Mouse (Mus musculus) CH12.LX (cell line): ENCODE data around the gene Tmem63b. TPM values are rescaled to one million over a fixed set of nuclear protein-coding genes. Genes with fewer than 3 reads are reported as not detected.

Experiments used
- DNase-seq: peaks from one replicate; pipeline ENCODE4 v3.0.0-alpha.2; 2013; ENCODE audit errors: extremely low read depth
- H3K27ac ChIP-seq: 2 replicates; pipeline ENCODE4 v1.5.1; 2012; ENCODE audit warnings: low read depth, mild to moderate bottlenecking, control low read depth, moderate library complexity; ENCODE audit not compliant: insufficient read depth
- H3K27me3 ChIP-seq: replicated peaks from 2 replicates; pipeline ENCODE3; 2012; ENCODE audit warnings: inconsistent platforms
- H3K36me3 ChIP-seq, 2 experiments: replicated peaks in 1 of 2; 2 replicates each; pipeline versions ENCODE3 to v1.6.1; 2012; ENCODE audit warnings: inconsistent platforms in 1 of 2, low read length in 1 of 2, mild to moderate bottlenecking in 1 of 2, mixed read lengths in 1 of 2, moderate library complexity in 1 of 2; ENCODE audit not compliant: control insufficient read depth in 1 of 2, insufficient read depth in 1 of 2
- H3K4me1 ChIP-seq, 2 experiments: 2 replicates each; pipeline ENCODE4 v1.6.1; 2012; ENCODE audit warnings: inconsistent platforms in 1 of 2, moderate library complexity in 1 of 2; ENCODE audit not compliant: insufficient read depth in 2 of 2, control insufficient read depth in 1 of 2
- H3K4me2 ChIP-seq: 2 replicates; pipeline ENCODE4 v1.6.1; 2012; ENCODE audit warnings: low read depth, mild to moderate bottlenecking, control low read depth; ENCODE audit not compliant: poor library complexity, insufficient read depth, severe bottlenecking
- H3K4me3 ChIP-seq, 3 experiments: fragments of 150-350 bp in 1 of 3; sonication (generic) in 1 of 3; replicated peaks in 1 of 3; 2 replicates each; pipeline versions ENCODE3 to v1.5.1; 2011 to 2012; ENCODE audit warnings: low read depth in 2 of 3, low read length in 2 of 3, mild to moderate bottlenecking in 2 of 3, moderate library complexity in 2 of 3, control low read depth in 1 of 3, improper control_type of control experiment in 1 of 3, inconsistent platforms in 1 of 3, mixed read lengths in 1 of 3; ENCODE audit not compliant: poor library complexity in 1 of 3
- H3K79me2 ChIP-seq: replicated peaks from 2 replicates; pipeline ENCODE4 v1.6.1; 2012; ENCODE audit warnings: mild to moderate bottlenecking, moderate library complexity; ENCODE audit not compliant: control insufficient read depth, poor library complexity, insufficient read depth, severe bottlenecking; ENCODE audit errors: extremely low read depth
- H3K9ac ChIP-seq: 2 replicates; pipeline ENCODE4 v1.6.1; 2012; ENCODE audit warnings: low read depth, mild to moderate bottlenecking, control low read depth, moderate library complexity; ENCODE audit not compliant: insufficient read depth
- H3K9me3 ChIP-seq: replicated peaks from 2 replicates; pipeline ENCODE3; 2012; ENCODE audit warnings: low read length, inconsistent platforms, mixed read lengths
- CHD1 ChIP-seq: IDR thresholded peaks from 2 replicates; pipeline ENCODE4 v1.6.1; 2012; ENCODE audit warnings: low read depth, low read length, improper control_type of control experiment, inconsistent platforms
- CHD2 ChIP-seq: IDR thresholded peaks from 2 replicates; pipeline ENCODE4 v1.6.1; 2011; ENCODE audit warnings: low read length, improper control_type of control experiment
- ELF1 ChIP-seq: IDR thresholded peaks from 2 replicates; pipeline ENCODE4 v1.6.1; 2014; ENCODE audit warnings: low read depth, mild to moderate bottlenecking, inconsistent platforms, low read length, improper control_type of control experiment
- ETS1 ChIP-seq: conservative IDR thresholded peaks from 2 replicates; pipeline ENCODE4 v1.6.1; 2012; ENCODE audit warnings: low read depth, mild to moderate bottlenecking, inconsistent platforms, low read length, improper control_type of control experiment, moderate library complexity
- IRF4 ChIP-seq: IDR thresholded peaks from 2 replicates; pipeline ENCODE4 v1.6.1; 2014; ENCODE audit warnings: low read depth, mild to moderate bottlenecking, inconsistent platforms, low read length, improper control_type of control experiment
- JUND ChIP-seq: conservative IDR thresholded peaks from 2 replicates; pipeline ENCODE4 v1.6.1; 2011; ENCODE audit warnings: low read depth, low read length, improper control_type of control experiment
- KAT2A ChIP-seq: IDR thresholded peaks from 2 replicates; pipeline ENCODE4 v1.6.1; 2012; ENCODE audit warnings: low read length, improper control_type of control experiment, inconsistent platforms; ENCODE audit not compliant: insufficient replicate concordance
- MAFK ChIP-seq: IDR thresholded peaks from 2 replicates; pipeline ENCODE4 v1.6.1; 2011; ENCODE audit warnings: low read length, improper control_type of control experiment; ENCODE audit not compliant: insufficient replicate concordance
- MYC ChIP-seq: IDR thresholded peaks from 2 replicates; pipeline ENCODE4 v1.6.1; 2011; ENCODE audit warnings: low read depth, mild to moderate bottlenecking, improper control_type of control experiment, low read length
- NELFE ChIP-seq: IDR thresholded peaks from 2 replicates; pipeline ENCODE4 v1.6.1; 2011; ENCODE audit warnings: low read depth, low read length, improper control_type of control experiment
- PAX5 ChIP-seq: IDR thresholded peaks from 2 replicates; pipeline ENCODE4 v1.6.1; 2012; ENCODE audit warnings: low read length, inconsistent platforms, mixed read lengths
- POLR2A ChIP-seq: IDR thresholded peaks from 2 replicates; pipeline ENCODE4 v1.6.1; 2011; ENCODE audit warnings: low read depth, mild to moderate bottlenecking, improper control_type of control experiment, low read length
- POLR2AphosphoS2 ChIP-seq: IDR thresholded peaks from 2 replicates; pipeline ENCODE4 v1.6.1; 2011; ENCODE audit warnings: low read depth, low read length, improper control_type of control experiment
- RAD21 ChIP-seq: IDR thresholded peaks from 2 replicates; pipeline ENCODE4 v1.6.1; 2011; ENCODE audit warnings: low read depth, mild to moderate bottlenecking, low read length, improper control_type of control experiment, moderate library complexity
- RCOR1 ChIP-seq: conservative IDR thresholded peaks from 2 replicates; pipeline ENCODE4 v1.6.1; 2012; ENCODE audit warnings: low read depth, mild to moderate bottlenecking, inconsistent platforms, low read length, improper control_type of control experiment
- SIN3A ChIP-seq: IDR thresholded peaks from 2 replicates; pipeline ENCODE4 v1.6.1; 2012; ENCODE audit warnings: low read length, improper control_type of control experiment, inconsistent platforms
- SMC3 ChIP-seq: IDR thresholded peaks from 2 replicates; pipeline ENCODE4 v1.6.1; 2011; ENCODE audit warnings: low read depth, low read length, improper control_type of control experiment
- TBP ChIP-seq: conservative IDR thresholded peaks from 2 replicates; pipeline ENCODE4 v1.6.1; 2011; ENCODE audit warnings: low read depth, low read length, improper control_type of control experiment
- TCF12 ChIP-seq: IDR thresholded peaks from 2 replicates; pipeline ENCODE4 v1.6.1; 2014; ENCODE audit warnings: low read depth, mild to moderate bottlenecking, inconsistent platforms, low read length, improper control_type of control experiment
- UBTF ChIP-seq: IDR thresholded peaks from 2 replicates; pipeline ENCODE4 v1.6.1; 2012; ENCODE audit warnings: low read depth, mild to moderate bottlenecking, inconsistent platforms, low read length, improper control_type of control experiment, moderate library complexity
- ZC3H11A ChIP-seq: IDR thresholded peaks from 2 replicates; pipeline ENCODE4 v1.6.1; 2012; ENCODE audit warnings: low read depth, mild to moderate bottlenecking, inconsistent platforms, low read length, improper control_type of control experiment
- ZKSCAN1 ChIP-seq: IDR thresholded peaks from 2 replicates; pipeline ENCODE4 v1.6.1; 2012; ENCODE audit warnings: low read depth, inconsistent platforms, low read length, improper control_type of control experiment, borderline replicate concordance
- ZMIZ1 ChIP-seq: IDR thresholded peaks from 2 replicates; pipeline ENCODE4 v1.6.1; 2012; ENCODE audit warnings: low read depth, mild to moderate bottlenecking, inconsistent platforms, low read length, improper control_type of control experiment
- dilution Hi-C: fragments of 300-500 bp; cut with MboI; formaldehyde crosslinking; loops from 2 replicates; pipeline ENCODE4 v1.14.3; 2020; ENCODE audit warnings: low sequenced_read_pairs; ENCODE audit not compliant: extremely low pct_unique_long_range_greater_than_20kb, extremely low pct_ligation_motif_present
- in situ Hi-C: fragments of 300-500 bp; cut with MboI; formaldehyde crosslinking; loops from 3 replicates; pipeline ENCODE4 v1.14.3; 2019; ENCODE audit warnings: low sequenced_read_pairs, low pct_ligation_motif_present, low pct_unique_long_range_greater_than_20kb, mixed read lengths
- polyA plus RNA-seq: library from polyadenylated mRNA; unstranded; fragments of >175 nt; gene quantifications from 2 replicates; pipeline ENCODE4 v1.2.1, GENCODE M21; 2012; ENCODE audit warnings: low read depth; ENCODE audit not compliant: insufficient read length
- total RNA-seq, 2 experiments: library from RNA; depleted of rRNA; stranded (reverse); fragments of 300-350 nt in 1 of 2; fragments of >200 nt in 1 of 2; gene quantifications; 2 replicates each; pipeline ENCODE4 v1.2.3; 2012 to 2014

Gene Tmem63b
- total and polyA plus RNA-seq, 3 experiments, result 3.5 to 10.3 (median 6.3) TPM

- Histone ChIP-seq H3K27me3 (peaks cover 1% of the 10 kb centered on the region), H3K27ac (no peak overlapping the region), H3K36me3 (peaks cover 0 to 3% of the 10 kb centered on the region in 2 experiments), H3K4me2 (no peak overlapping the region), H3K79me2 (no peaks in the 10 kb centered on the region), H3K4me1 (peaks cover 0 to 18% of the 10 kb centered on the region in 2 experiments; a peak in 2 of 4 replicates), H3K9me3 (no peaks in the 10 kb centered on the region), H3K4me3 (no peak overlapping the region), H3K9ac (no peak overlapping the region)
- TF ChIP-seq ZC3H11A (no peak), PAX5 (no peak)
- DNase-seq, result no peak
- dilution Hi-C loops, result no loop called here
- in situ Hi-C loops, result no loop called here
These were observed 69.0 kb downstream of the Tmem63b start for GRCm38 (mm10) chr17:45617655-45618054.

- Histone ChIP-seq H3K9me3 (no peaks in the 10 kb centered on the region), H3K4me2 (no peak overlapping the region), H3K79me2 (no peaks in the 10 kb centered on the region), H3K36me3 (peaks cover 0 to 2% of the 10 kb centered on the region in 2 experiments), H3K4me3 (no peak overlapping the region)
- no peak for DNase-seq
- in situ Hi-C loops, result no loop called here
- no peak for TF ChIP-seq UBTF
- TF ChIP-seq PAX5, result no peak
- no peak for TF ChIP-seq NELFE
- no peak for TF ChIP-seq CHD2
- TF ChIP-seq SMC3, result no peak
- no peak for TF ChIP-seq ETS1
- no peak for TF ChIP-seq IRF4
- TF ChIP-seq SIN3A, result no peak
- TF ChIP-seq TBP, result no peak
- no peak for TF ChIP-seq CHD1
- TF ChIP-seq ZMIZ1, result no peak
- TF ChIP-seq JUND, result no peak
- no peak for TF ChIP-seq ZC3H11A
- TF ChIP-seq, all 38 proteins: peak for 0
- peaks cover 1% of the 10 kb centered on the region for H3K27me3 ChIP-seq
- peaks cover 0 to 19% of the 10 kb centered on the region in 2 experiments; a peak in 2 of 4 replicates for H3K4me1 ChIP-seq
- dilution Hi-C loops, result no loop called here
- no peak overlapping the region for H3K27ac ChIP-seq
- no peak overlapping the region for H3K9ac ChIP-seq
These were observed 70.0 kb downstream of the Tmem63b start for GRCm38 (mm10) chr17:45616679-45617078.

DNA sequence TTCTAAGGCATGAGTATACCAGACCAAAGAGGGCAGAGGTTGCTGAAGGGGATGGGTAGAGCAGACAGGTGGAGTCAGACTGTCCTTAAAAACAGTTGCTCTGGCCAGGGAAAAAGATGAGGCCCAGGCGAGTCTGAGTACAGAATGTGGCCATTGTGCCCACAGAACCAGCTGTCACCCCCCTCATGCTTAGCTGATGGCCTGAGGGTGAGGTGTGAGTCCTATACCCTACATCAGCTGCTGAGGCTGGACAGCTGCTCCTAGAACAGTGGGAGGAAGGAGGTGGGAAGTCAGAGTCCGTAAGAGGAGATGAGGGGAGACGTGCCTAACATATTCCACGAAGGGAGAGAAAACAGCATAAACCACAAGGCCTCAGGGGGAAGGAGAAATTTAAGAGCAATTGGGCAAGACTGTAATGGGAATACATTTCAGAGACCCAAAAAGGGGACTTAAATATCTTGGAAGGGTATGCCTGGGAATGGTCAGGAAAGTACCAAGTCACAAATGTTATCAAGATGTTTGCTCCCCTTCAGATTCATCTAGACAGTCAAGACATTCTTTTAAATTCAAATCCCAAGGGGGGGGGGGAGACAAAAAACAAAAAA lies 70.6 kb downstream of the Tmem63b start:
- Histone ChIP-seq H3K9me3 (no peaks in the 10 kb centered on the region), H3K36me3 (no peaks in the 10 kb centered on the region), H3K27me3 (peaks cover 1% of the 10 kb centered on the region), H3K79me2 (no peaks in the 10 kb centered on the region), H3K9ac (no peak overlapping the region), H3K27ac (no peak overlapping the region), H3K4me1 (peaks cover 0 to 19% of the 10 kb centered on the region in 2 experiments; a peak in 2 of 4 replicates), H3K4me2 (no peak overlapping the region), H3K4me3 (no peak overlapping the region)
- no peak for TF ChIP-seq KAT2A
- TF ChIP-seq RAD21, result no peak
- no peak for TF ChIP-seq POLR2AphosphoS2
- TF ChIP-seq SMC3, result no peak
- no peak for TF ChIP-seq RCOR1
- no peak for TF ChIP-seq CHD1
- no peak for TF ChIP-seq ELF1
- TF ChIP-seq ETS1, result no peak
- TF ChIP-seq SIN3A, result no peak
- no peak for TF ChIP-seq ZC3H11A
- no peak for TF ChIP-seq JUND
- no peak for TF ChIP-seq MAFK
- no peak for TF ChIP-seq POLR2A
- no peak for TF ChIP-seq TCF12
- TF ChIP-seq MYC, result no peak
- TF ChIP-seq ZKSCAN1, result no peak
- no peak for DNase-seq
- dilution Hi-C loops (no loop called here), in situ Hi-C loops (no loop called here)
